Mouse (Mus musculus) lung, adult 2 months (tissue): ENCODE results near the gene Lrrc75b.

ENCODE experiments used
- CTCF ChIP-seq: fragments of 200-500 bp; IDR thresholded peaks from 2 replicates; pipeline ENCODE4 v1.5.1; 2011; ENCODE audit warnings: mild to moderate bottlenecking, low read length, control low read depth; ENCODE audit not compliant: insufficient read depth
- POLR2A ChIP-seq: fragments of 200-500 bp; IDR thresholded peaks from 2 replicates; pipeline ENCODE4 v1.6.1; 2011; ENCODE audit warnings: low read depth, mild to moderate bottlenecking, control low read depth, low read length, borderline replicate concordance; ENCODE audit errors: extremely low read depth

DNA sequence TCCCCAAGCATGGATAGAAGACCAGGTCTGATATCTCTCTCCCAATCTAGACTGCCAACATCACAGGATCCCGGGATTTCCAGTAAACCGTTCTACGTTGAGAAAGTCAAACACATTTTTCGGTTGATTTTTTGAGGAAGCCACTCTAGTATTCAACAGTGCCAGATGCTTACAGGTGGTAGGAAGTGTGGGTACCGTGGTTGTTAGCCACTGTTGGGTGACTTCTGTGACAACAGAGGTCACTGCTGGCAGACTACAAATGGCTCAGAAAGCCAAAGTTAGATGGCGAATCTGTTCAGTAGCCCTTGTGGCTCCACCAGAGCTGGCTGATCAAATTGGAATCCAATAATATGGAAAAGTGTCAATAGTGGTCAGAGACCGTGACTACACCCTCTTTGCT lies 56.4 kb downstream of the Lrrc75b start:
- TF ChIP-seq POLR2A, result no peak
- TF ChIP-seq CTCF, result no peak
